Mouse (Mus musculus): Measurements from ENCODE around the gene Gpsm1. TPM values are rescaled to one million over a fixed set of nuclear protein-coding genes. Genes with fewer than 3 reads are reported as not detected.

Gene Gpsm1
- polyA plus RNA-seq (2016; fragmentation: Nextera tagmentation; extraction: Ambion mirVana): 73.4 and 74.1 TPM in 2 replicates

- H3K4me2 ChIP-seq: peak within 1 kb of the TSS; percentile 90
- H3K9ac ChIP-seq (replicated peaks): peak within 1 kb of the TSS; percentile 93
- under 1% methylated on average over 65 of the region's 66 CpGs for WGBS
- no peaks in the 10 kb centered on the region for H3K9me3 ChIP-seq
- peaks cover 66% of the 10 kb centered on the region for H3K4me1 ChIP-seq (replicated peaks)
- H3K4me3 ChIP-seq (replicated peaks): peak within 1 kb of the TSS; percentile 89
- peak within 1 kb of the TSS; percentile 97 for H3K27ac ChIP-seq
- H3K36me3 ChIP-seq: peaks cover 22% of the 10 kb centered on the region; the same call in 1 of the 2 replicates
- no peaks in the 10 kb centered on the region for H3K27me3 ChIP-seq
- ATAC-seq (ENCODE audit: insufficient number of reproducible peaks, insufficient read depth, low FRiP score, low TSS enrichment, low read depth): peak; percentile 65
Measured at GRCm38 (mm10) chr2:26315072-26315924, at the start of gene Gpsm1. Gene Gpsm1 (plus strand): TSS chr2:26315515.

- ATAC-seq (ENCODE audit: insufficient number of reproducible peaks, insufficient read depth, low FRiP score, low TSS enrichment, low read depth): no peak
- no peaks in the 10 kb centered on the region for H3K36me3 ChIP-seq
- H3K9me3 ChIP-seq: no peaks in the 10 kb centered on the region
- H3K4me1 ChIP-seq (replicated peaks): peaks cover 10% of the 10 kb centered on the region
- H3K27ac ChIP-seq: no peak overlapping the region
- H3K4me2 ChIP-seq: no peak overlapping the region
- no peaks in the 10 kb centered on the region for H3K27me3 ChIP-seq
- H3K9ac ChIP-seq (replicated peaks): no peak overlapping the region
- 78% methylated on average over 10 of the region's 10 CpGs for WGBS
- H3K4me3 ChIP-seq (replicated peaks): no peak overlapping the region
Measured at GRCm38 (mm10) chr2:26266066-26266742, 49.1 kb upstream of the Gpsm1 start.

- Histone ChIP-seq H3K9ac (replicated peaks) (no peak overlapping the region), H3K4me2 (no peak overlapping the region), H3K36me3 (no peaks in the 10 kb centered on the region), H3K4me1 (replicated peaks) (peaks cover 10% of the 10 kb centered on the region), H3K4me3 (replicated peaks) (no peak overlapping the region), H3K27me3 (no peaks in the 10 kb centered on the region), H3K9me3 (no peaks in the 10 kb centered on the region), H3K27ac (no peak overlapping the region)
- ATAC-seq (ENCODE audit: insufficient number of reproducible peaks, insufficient read depth, low FRiP score, low TSS enrichment, low read depth): no peak
- WGBS: 76% methylated on average over 3 of the region's 3 CpGs
Measured at GRCm38 (mm10) chr2:26268216-26268615, 47.1 kb upstream of the Gpsm1 start.

- 23% methylated on average over 7 of the region's 7 CpGs for WGBS
- 0 out of 2 replicates have a peak, but pooled peaks have one; percentile 43 for ATAC-seq (ENCODE audit: insufficient number of reproducible peaks, insufficient read depth, low FRiP score, low TSS enrichment, low read depth)
Measured at GRCm38 (mm10) chr2:26273611-26274010, 41.7 kb upstream of the Gpsm1 start.

GRCm38 (mm10) chr2:26279712-26280111, 35.6 kb upstream of the Gpsm1 start:
- ATAC-seq (ENCODE audit: insufficient number of reproducible peaks, insufficient read depth, low FRiP score, low TSS enrichment, low read depth): no peak
- WGBS: 80% methylated on average over 3 of the region's 3 CpGs

More at GRCm38 (mm10) chr2:26273611-26274010, 41.7 kb upstream of the Gpsm1 start:
- peaks cover 10% of the 10 kb centered on the region for H3K4me1 ChIP-seq (replicated peaks)
- H3K9me3 ChIP-seq: no peaks in the 10 kb centered on the region
- no peak overlapping the region for H3K27ac ChIP-seq
- no peak overlapping the region for H3K9ac ChIP-seq (replicated peaks)
- no peak overlapping the region for H3K4me2 ChIP-seq
- H3K36me3 ChIP-seq: no peaks in the 10 kb centered on the region
- H3K4me3 ChIP-seq (replicated peaks): no peak overlapping the region
- H3K27me3 ChIP-seq: no peaks in the 10 kb centered on the region

GRCm38 (mm10) chr2:26280594-26280993, 34.7 kb upstream of the Gpsm1 start:
- no peaks in the 10 kb centered on the region for H3K9me3 ChIP-seq
- H3K4me2 ChIP-seq: no peak overlapping the region
- 79% methylated on average over 11 of the region's 11 CpGs for WGBS
- ATAC-seq (ENCODE audit: insufficient number of reproducible peaks, insufficient read depth, low FRiP score, low TSS enrichment, low read depth): no peak
- no peaks in the 10 kb centered on the region for H3K27me3 ChIP-seq
- H3K4me1 ChIP-seq (replicated peaks): no peaks in the 10 kb centered on the region
- H3K36me3 ChIP-seq: no peaks in the 10 kb centered on the region
- H3K27ac ChIP-seq: no peak overlapping the region
- no peak overlapping the region for H3K4me3 ChIP-seq (replicated peaks)
- H3K9ac ChIP-seq (replicated peaks): no peak overlapping the region

More at GRCm38 (mm10) chr2:26279712-26280111, 35.6 kb upstream of the Gpsm1 start:
- Histone ChIP-seq H3K27me3 (no peaks in the 10 kb centered on the region), H3K4me1 (replicated peaks) (no peaks in the 10 kb centered on the region), H3K4me2 (no peak overlapping the region), H3K4me3 (replicated peaks) (no peak overlapping the region), H3K27ac (no peak overlapping the region), H3K36me3 (no peaks in the 10 kb centered on the region), H3K9me3 (no peaks in the 10 kb centered on the region), H3K9ac (replicated peaks) (no peak overlapping the region)

- no peak overlapping the region for H3K27ac ChIP-seq
- no peak for ATAC-seq (ENCODE audit: insufficient number of reproducible peaks, insufficient read depth, low FRiP score, low TSS enrichment, low read depth)
- 68% methylated on average over 7 of the region's 7 CpGs for WGBS
Measured at GRCm38 (mm10) chr2:26285804-26286203, 29.5 kb upstream of the Gpsm1 start.

GRCm38 (mm10) chr2:26286391-26286790, 28.9 kb upstream of the Gpsm1 start:
- 40% methylated on average over 7 of the region's 7 CpGs for WGBS
- ATAC-seq (ENCODE audit: insufficient number of reproducible peaks, insufficient read depth, low FRiP score, low TSS enrichment, low read depth): no peak

More at GRCm38 (mm10) chr2:26285804-26286203, 29.5 kb upstream of the Gpsm1 start:
- Histone ChIP-seq H3K9me3 (no peaks in the 10 kb centered on the region), H3K4me2 (no peak overlapping the region), H3K9ac (replicated peaks) (0 out of 2 replicates have a peak overlapping the region, but pooled peaks have one; percentile 4), H3K27me3 (no peaks in the 10 kb centered on the region), H3K4me1 (replicated peaks) (no peaks in the 10 kb centered on the region), H3K4me3 (replicated peaks) (no peak overlapping the region), H3K36me3 (no peaks in the 10 kb centered on the region)

GRCm38 (mm10) chr2:26290133-26290532, 25.2 kb upstream of the Gpsm1 start:
- Histone ChIP-seq H3K4me2 (no peak overlapping the region), H3K4me3 (replicated peaks) (no peak overlapping the region), H3K36me3 (no peaks in the 10 kb centered on the region), H3K4me1 (replicated peaks) (no peaks in the 10 kb centered on the region), H3K27ac (no peak overlapping the region), H3K27me3 (no peaks in the 10 kb centered on the region), H3K9ac (replicated peaks) (no peak overlapping the region), H3K9me3 (no peaks in the 10 kb centered on the region)
- ATAC-seq (ENCODE audit: insufficient number of reproducible peaks, insufficient read depth, low FRiP score, low TSS enrichment, low read depth): no peak
- 70% methylated on average over 5 of the region's 5 CpGs for WGBS

More at GRCm38 (mm10) chr2:26286391-26286790, 28.9 kb upstream of the Gpsm1 start:
- Histone ChIP-seq H3K27ac (no peak overlapping the region), H3K9me3 (no peaks in the 10 kb centered on the region), H3K4me1 (replicated peaks) (no peaks in the 10 kb centered on the region), H3K9ac (replicated peaks) (no peak overlapping the region), H3K4me3 (replicated peaks) (no peak overlapping the region), H3K27me3 (no peaks in the 10 kb centered on the region), H3K4me2 (no peak overlapping the region), H3K36me3 (no peaks in the 10 kb centered on the region)

- H3K9ac ChIP-seq (replicated peaks): no peak within 1 kb of the TSS
- no peak within 1 kb of the TSS for H3K4me3 ChIP-seq (replicated peaks)
- peaks cover 13% of the 10 kb centered on the region; the same call in 1 of the 2 replicates for H3K27me3 ChIP-seq
- H3K4me1 ChIP-seq (replicated peaks): peaks cover 12% of the 10 kb centered on the region
- WGBS: 74% methylated on average over 2 of the region's 2 CpGs
- no peaks in the 10 kb centered on the region for H3K9me3 ChIP-seq
- ATAC-seq (ENCODE audit: insufficient number of reproducible peaks, insufficient read depth, low FRiP score, low TSS enrichment, low read depth): no peak
- no peak within 1 kb of the TSS for H3K27ac ChIP-seq
- H3K36me3 ChIP-seq: no peaks in the 10 kb centered on the region
- H3K4me2 ChIP-seq: no peak within 1 kb of the TSS
Measured at GRCm38 (mm10) chr2:26294457-26294856, 20.9 kb upstream of the Gpsm1 start, which contains the start of gene Ccdc187. Gene Ccdc187 (minus strand): TSS chr2:26294557.

- Histone ChIP-seq H3K4me3 (replicated peaks) (no peak overlapping the region), H3K9ac (replicated peaks) (no peak overlapping the region), H3K4me1 (replicated peaks) (peaks cover 19% of the 10 kb centered on the region), H3K27ac (peak overlapping the region; percentile 35; the same call in 1 of the 2 replicates), H3K27me3 (peaks cover 25% of the 10 kb centered on the region), H3K9me3 (no peaks in the 10 kb centered on the region), H3K36me3 (no peaks in the 10 kb centered on the region), H3K4me2 (no peak overlapping the region)
- WGBS: 33% methylated on average over 6 of the region's 6 CpGs
- ATAC-seq (ENCODE audit: insufficient number of reproducible peaks, insufficient read depth, low FRiP score, low TSS enrichment, low read depth): no peak
Measured at GRCm38 (mm10) chr2:26296606-26297195, 18.6 kb upstream of the Gpsm1 start.

Data from limb, embryonic 12.5 days (tissue).